Mouse (Mus musculus): Measurements from ENCODE around the gene Prss41. TPM values are rescaled to one million over a fixed set of nuclear protein-coding genes. Genes with fewer than 3 reads are reported as not detected.

The Prss41 gene
- polyA plus RNA-seq, 1 experiment from 2014 or later = 1.0 TPM

DNA sequence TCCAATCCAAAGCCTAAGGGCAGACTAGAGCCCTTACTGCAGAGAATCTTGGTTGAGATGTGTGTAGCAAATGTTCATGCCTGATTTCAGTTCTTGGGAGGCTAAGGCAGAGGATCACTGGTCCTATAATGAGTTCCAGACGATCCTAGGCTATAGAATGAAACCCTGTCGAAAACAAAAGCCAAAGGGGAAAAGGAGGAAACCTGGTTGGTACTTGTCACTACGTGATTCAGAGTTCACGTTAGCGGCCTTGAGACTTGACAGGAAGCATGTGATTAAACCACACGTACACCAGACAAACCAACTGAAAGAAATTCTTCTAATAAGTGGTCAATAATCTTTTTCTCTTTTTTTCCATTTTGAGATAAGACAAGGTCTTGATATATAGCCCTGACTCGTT lies 46.7 kb downstream of the Prss41 start:
- H3K27me3 ChIP-seq (ENCODE audit: insufficient read depth, low read length) = no peaks in the 10 kb centered on the region
- TF ChIP-seq CTCF (IDR thresholded peaks at IDR 0.05; ENCODE audit: low read depth) = no peak
- H3K27ac ChIP-seq (ENCODE audit: low read depth) = no peak overlapping the region
- ATAC-seq (ENCODE audit: insufficient read depth) (no peak), DNase-seq (no peak)
- no peak overlapping the region for H3K4me2 ChIP-seq
- no peak overlapping the region for H3K4me3 ChIP-seq (ENCODE audit: low read depth, low read length)
- H3K4me1 ChIP-seq (ENCODE audit: insufficient read depth) = no peaks in the 10 kb centered on the region
- no peak overlapping the region for H3K9ac ChIP-seq
- H3K36me3 ChIP-seq (ENCODE audit: insufficient read depth) = no peaks in the 10 kb centered on the region
- 67% methylated on average over 7 of the region's 7 CpGs for whole genome bisulfite sequencing
- H3K9me3 ChIP-seq (ENCODE audit: low read depth, low read length) = no peaks in the 10 kb centered on the region

DNA sequence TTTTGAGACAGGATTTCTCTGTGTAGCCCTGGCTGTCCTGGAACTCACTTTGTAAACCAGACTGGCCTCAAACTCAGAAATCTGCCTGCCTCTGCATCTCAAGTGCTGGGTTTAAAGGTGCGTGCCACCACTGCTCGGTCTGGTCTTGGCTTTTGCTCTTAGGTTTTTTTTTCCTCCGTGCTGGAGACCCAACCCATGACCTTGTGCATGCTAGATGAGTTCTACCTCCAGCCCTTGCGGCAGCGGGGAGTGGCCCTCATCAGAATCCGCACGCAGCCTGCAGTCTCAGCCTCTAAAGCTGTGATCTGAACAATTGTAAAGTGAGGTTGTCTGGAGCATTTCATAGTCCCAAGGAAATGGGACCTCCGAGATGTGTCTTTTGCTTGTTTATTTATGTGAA lies 48.6 kb downstream of the Prss41 start:
- no peak for TF ChIP-seq CTCF (IDR thresholded peaks at IDR 0.05; ENCODE audit: low read depth)
- 92% methylated on average over 8 of the region's 8 CpGs for WGBS

DNA sequence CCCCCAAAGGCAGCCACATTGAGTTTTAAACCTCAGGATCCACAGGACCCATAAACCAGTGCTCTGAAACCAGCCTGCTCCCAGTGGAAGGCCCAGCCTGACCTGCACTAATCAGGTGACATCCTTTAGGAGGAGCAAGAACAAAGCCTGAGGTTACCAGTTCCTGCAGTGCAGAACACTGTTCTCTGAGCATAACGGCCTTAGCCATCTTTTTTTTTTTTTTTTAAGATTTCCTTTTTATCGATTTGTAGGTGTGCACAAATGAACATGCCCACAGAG lies 53.0 kb downstream of the Prss41 start:
- 43% methylated on average over 2 of the region's 2 CpGs for WGBS
- no peak for DNase-seq
- no peak for TF ChIP-seq CTCF (IDR thresholded peaks at IDR 0.05; ENCODE audit: low read depth)
- Histone ChIP-seq H3K4me3 (ENCODE audit: low read depth, low read length) (peak overlapping the region; percentile 44), H3K36me3 (ENCODE audit: insufficient read depth) (no peaks in the 10 kb centered on the region), H3K27ac (ENCODE audit: low read depth) (peak overlapping the region; percentile 86; the same call in 1 of the 2 replicates), H3K4me1 (ENCODE audit: insufficient read depth) (0 out of 2 replicates have a peak, but pooled peaks cover 5% of the 10 kb centered on the region), H3K9me3 (ENCODE audit: low read depth, low read length) (no peaks in the 10 kb centered on the region), H3K9ac (peak overlapping the region; percentile 82), H3K27me3 (ENCODE audit: insufficient read depth, low read length) (no peaks in the 10 kb centered on the region), H3K4me2 (peak overlapping the region; percentile 75)
- ATAC-seq (ENCODE audit: insufficient read depth) = no peak

More for the DNA sequence above, 48.6 kb downstream of the Prss41 start:
- DNase-seq (no peak), ATAC-seq (ENCODE audit: insufficient read depth) (no peak)
- Histone ChIP-seq H3K27me3 (ENCODE audit: insufficient read depth, low read length) (no peaks in the 10 kb centered on the region), H3K9ac (no peak overlapping the region), H3K36me3 (ENCODE audit: insufficient read depth) (no peaks in the 10 kb centered on the region), H3K9me3 (ENCODE audit: low read depth, low read length) (no peaks in the 10 kb centered on the region), H3K4me1 (ENCODE audit: insufficient read depth) (no peaks in the 10 kb centered on the region), H3K4me2 (no peak overlapping the region), H3K4me3 (ENCODE audit: low read depth, low read length) (no peak overlapping the region), H3K27ac (ENCODE audit: low read depth) (no peak overlapping the region)

DNA sequence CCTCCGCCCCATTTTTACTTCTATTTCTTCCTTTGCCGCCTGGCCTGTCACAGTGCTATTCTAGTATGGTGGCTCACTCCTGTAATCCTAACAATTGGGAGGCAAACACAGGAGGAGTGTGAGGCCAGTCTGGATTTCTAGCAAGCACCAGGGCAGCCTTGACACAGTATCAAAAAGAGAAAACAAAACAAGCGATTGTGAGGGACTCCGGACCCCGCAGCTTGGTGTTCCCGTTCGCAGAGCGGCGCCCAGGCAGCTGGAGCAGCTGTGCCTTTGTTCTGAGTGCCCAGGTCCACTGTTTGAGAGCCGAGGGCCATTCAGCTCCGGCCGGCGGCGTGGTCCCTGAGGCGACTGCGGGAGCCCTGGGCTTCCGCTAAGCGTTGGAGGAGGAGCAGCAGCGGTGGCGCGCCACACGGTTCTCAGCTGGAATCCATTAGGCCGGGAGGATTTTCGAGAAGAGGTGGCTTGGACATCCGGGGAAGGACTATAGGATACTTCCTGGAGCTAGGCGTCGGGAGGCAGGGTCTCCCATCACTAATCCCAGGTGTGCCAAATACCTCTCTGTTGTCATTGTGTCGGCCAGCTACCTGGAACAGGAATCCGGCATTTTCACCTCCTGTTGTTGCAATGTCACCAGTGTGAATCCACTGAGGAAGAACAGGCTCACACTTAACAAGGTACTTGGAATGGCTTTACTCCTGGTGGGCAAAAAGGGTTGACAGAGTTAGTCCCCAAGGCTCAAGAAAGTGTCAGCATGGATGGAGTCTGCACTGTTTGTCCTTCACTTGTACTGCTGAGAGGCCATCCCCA lies 53.5 kb downstream of the Prss41 start, which contains the start of gene Srrm2:
TSS of gene Srrm2 (plus strand) at position 264 of the 810 bp plus-strand sequence.
- no peaks in the 10 kb centered on the region for H3K27me3 ChIP-seq (ENCODE audit: insufficient read depth, low read length)
- H3K4me2 ChIP-seq = peak within 1 kb of the TSS; percentile 75
- peak; percentile 68 for ATAC-seq (ENCODE audit: insufficient read depth)
- peak; percentile 82 for DNase-seq
- H3K4me3 ChIP-seq (ENCODE audit: low read depth, low read length) = peak within 1 kb of the TSS; percentile 44
- 2% methylated on average over 29 of the region's 29 CpGs for WGBS
- H3K9ac ChIP-seq = peak within 1 kb of the TSS; percentile 82
- 0 out of 2 replicates have a peak, but pooled peaks cover 5% of the 10 kb centered on the region for H3K4me1 ChIP-seq (ENCODE audit: insufficient read depth)
- peak within 1 kb of the TSS; percentile 86 for H3K27ac ChIP-seq (ENCODE audit: low read depth)
- no peaks in the 10 kb centered on the region for H3K9me3 ChIP-seq (ENCODE audit: low read depth, low read length)
- TF ChIP-seq CTCF (IDR thresholded peaks at IDR 0.05; ENCODE audit: low read depth) = no peak
- no peaks in the 10 kb centered on the region for H3K36me3 ChIP-seq (ENCODE audit: insufficient read depth)

DNA sequence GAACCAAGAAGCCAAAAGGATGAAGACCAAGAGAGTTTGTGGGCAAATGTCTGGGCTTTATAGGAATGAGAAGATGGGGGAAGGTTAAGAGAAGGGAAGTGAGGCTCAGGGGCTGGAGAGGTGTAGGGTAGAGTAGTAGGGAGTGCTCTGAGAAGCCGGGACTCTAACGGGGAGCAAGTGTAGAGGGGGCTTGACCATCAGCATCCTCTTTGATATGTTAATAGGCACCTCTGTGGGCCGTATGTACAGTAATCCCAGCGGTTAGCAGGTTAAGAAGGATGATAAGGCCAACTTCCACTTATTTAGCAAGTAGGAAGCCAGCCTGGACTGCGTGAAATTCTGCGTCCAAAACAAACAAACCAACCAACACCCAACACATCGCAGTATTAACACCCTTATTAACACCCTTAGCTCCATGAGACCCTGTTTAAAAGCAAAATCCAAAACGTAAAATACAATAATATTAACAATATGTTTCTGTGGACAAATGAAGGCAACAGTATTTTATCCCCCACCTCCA lies 54.2 kb downstream of the Prss41 start:
- Histone ChIP-seq H3K27me3 (ENCODE audit: insufficient read depth, low read length) (no peaks in the 10 kb centered on the region), H3K9me3 (ENCODE audit: low read depth, low read length) (no peaks in the 10 kb centered on the region), H3K9ac (peak overlapping the region; percentile 82), H3K4me3 (ENCODE audit: low read depth, low read length) (peak overlapping the region; percentile 44), H3K4me2 (peak overlapping the region; percentile 75), H3K36me3 (ENCODE audit: insufficient read depth) (no peaks in the 10 kb centered on the region), H3K4me1 (ENCODE audit: insufficient read depth) (0 out of 2 replicates have a peak, but pooled peaks cover 5% of the 10 kb centered on the region), H3K27ac (ENCODE audit: low read depth) (peak overlapping the region; percentile 86; the same call in 1 of the 2 replicates)
- DNase-seq = peak; percentile 13
- TF ChIP-seq CTCF (IDR thresholded peaks at IDR 0.05; ENCODE audit: low read depth) = no peak
- no peak for ATAC-seq (ENCODE audit: insufficient read depth)
- 17% methylated on average over 8 of the region's 8 CpGs for WGBS

DNA sequence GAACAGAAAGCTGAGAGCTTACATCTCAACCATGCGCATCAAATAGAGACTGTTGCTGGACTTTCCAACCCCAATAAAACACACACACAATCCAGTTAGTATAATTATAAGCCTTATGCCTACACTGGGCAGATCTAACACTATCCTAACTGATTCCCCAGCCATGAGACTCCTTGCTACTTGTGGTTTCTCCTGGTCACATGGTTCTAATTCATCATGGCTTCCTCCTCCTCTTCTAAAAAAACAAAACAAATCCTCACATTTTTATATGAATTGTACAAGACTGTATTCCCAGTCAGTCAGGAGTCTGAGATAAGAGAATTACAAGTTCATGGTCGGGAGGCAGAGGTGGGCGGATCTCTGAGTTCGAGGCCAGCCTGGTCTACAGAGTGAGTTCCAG lies 55.0 kb downstream of the Prss41 start:
- Histone ChIP-seq H3K27me3 (ENCODE audit: insufficient read depth, low read length) (no peaks in the 10 kb centered on the region), H3K9me3 (ENCODE audit: low read depth, low read length) (no peaks in the 10 kb centered on the region), H3K4me1 (ENCODE audit: insufficient read depth) (0 out of 2 replicates have a peak, but pooled peaks cover 5% of the 10 kb centered on the region), H3K36me3 (ENCODE audit: insufficient read depth) (no peaks in the 10 kb centered on the region), H3K4me2 (no peak overlapping the region), H3K4me3 (ENCODE audit: low read depth, low read length) (no peak overlapping the region), H3K27ac (ENCODE audit: low read depth) (no peak overlapping the region), H3K9ac (no peak overlapping the region)
- no peak for DNase-seq
- WGBS = 85% methylated on average over 4 of the region's 4 CpGs
- no peak for ATAC-seq (ENCODE audit: insufficient read depth)
- no peak for TF ChIP-seq CTCF (IDR thresholded peaks at IDR 0.05; ENCODE audit: low read depth)

Small RNA genes within 50 kb of the gene (microRNA-seq; reads per million reads assigned to microRNA genes)
- gene Mir5125 (ENCODE audit: borderline number of aligned reads) = 1.9 reads per million

Other genes with a start within 250 kb of the Prss41 start
- 12.3 and 15.6 TPM in 2 replicates for gene Zfp13, start 244.7 kb downstream of the Prss41 start, polyA plus RNA-seq (2014; fragmentation: Nextera tagmentation; extraction: Ambion mirVana)
- gene Zscan10, start 243.3 kb downstream of the Prss41 start, polyA plus RNA-seq (2014; fragmentation: Nextera tagmentation; extraction: Ambion mirVana) = 0.53 and 0.74 TPM in 2 replicates
- gene Mmp25, start 198.9 kb downstream of the Prss41 start, polyA plus RNA-seq (2014; fragmentation: Nextera tagmentation; extraction: Ambion mirVana) = 0.31 and 0.86 TPM in 2 replicates
- gene Bicdl2, start 183.7 kb downstream of the Prss41 start, polyA plus RNA-seq (2014; fragmentation: Nextera tagmentation; extraction: Ambion mirVana) = 1.3 and 1.9 TPM in 2 replicates
- gene Hcfc1r1, start 170.6 kb downstream of the Prss41 start, polyA plus RNA-seq (2014; fragmentation: Nextera tagmentation; extraction: Ambion mirVana) = 63.8 and 71.1 TPM in 2 replicates
- 47.4 and 49.6 TPM in 2 replicates for gene Thoc6, start 170.3 kb downstream of the Prss41 start, polyA plus RNA-seq (2014; fragmentation: Nextera tagmentation; extraction: Ambion mirVana)
- 21.6 and 24.0 TPM in 2 replicates for gene Tnfrsf12a, start 166.7 kb downstream of the Prss41 start, polyA plus RNA-seq (2014; fragmentation: Nextera tagmentation; extraction: Ambion mirVana)
- 207 and 219 TPM in 2 replicates for gene Cldn6, start 164.9 kb downstream of the Prss41 start, polyA plus RNA-seq (2014; fragmentation: Nextera tagmentation; extraction: Ambion mirVana)
- 5.1 and 6.2 TPM in 2 replicates for gene Cldn9, start 160.1 kb downstream of the Prss41 start, polyA plus RNA-seq (2014; fragmentation: Nextera tagmentation; extraction: Ambion mirVana)
- 0.17 TPM in 1 of 2 replicates, not detected in the other for gene 1520401A03Rik, start 121.4 kb downstream of the Prss41 start, polyA plus RNA-seq (2014; fragmentation: Nextera tagmentation; extraction: Ambion mirVana)
- 68.4 and 79.0 TPM in 2 replicates for gene Pkmyt1, start 117.8 kb downstream of the Prss41 start, polyA plus RNA-seq (2014; fragmentation: Nextera tagmentation; extraction: Ambion mirVana)
- 35.8 TPM in 2 replicates for gene Paqr4, start 103.3 kb downstream of the Prss41 start, polyA plus RNA-seq (2014; fragmentation: Nextera tagmentation; extraction: Ambion mirVana)
- not detected in 2 replicates for gene Kremen2, start 98.3 kb downstream of the Prss41 start, polyA plus RNA-seq (2014; fragmentation: Nextera tagmentation; extraction: Ambion mirVana)
- 64.9 and 73.4 TPM in 2 replicates for gene Flywch1, start 72.6 kb downstream of the Prss41 start, polyA plus RNA-seq (2014; fragmentation: Nextera tagmentation; extraction: Ambion mirVana)
- gene Flywch2, start 58.1 kb downstream of the Prss41 start, polyA plus RNA-seq (2014; fragmentation: Nextera tagmentation; extraction: Ambion mirVana) = 28.4 and 29.3 TPM in 2 replicates
- gene Srrm2, start 53.6 kb downstream of the Prss41 start, polyA plus RNA-seq (2014; fragmentation: Nextera tagmentation; extraction: Ambion mirVana) = 429 and 491 TPM in 2 replicates
- 1,057 and 1,075 TPM in 2 replicates for gene Elob, start 15.0 kb downstream of the Prss41 start, polyA plus RNA-seq (2014; fragmentation: Nextera tagmentation; extraction: Ambion mirVana)
- gene Prss33, start 8.1 kb downstream of the Prss41 start, polyA plus RNA-seq (2014; fragmentation: Nextera tagmentation; extraction: Ambion mirVana) = not detected in 2 replicates
- not detected in 2 replicates for gene Prss32, start 317 bp downstream of the Prss41 start, polyA plus RNA-seq (2014; fragmentation: Nextera tagmentation; extraction: Ambion mirVana)
- not detected in 2 replicates for gene Prss21, start 23.9 kb upstream of the Prss41 start, polyA plus RNA-seq (2014; fragmentation: Nextera tagmentation; extraction: Ambion mirVana)
- 1.0 TPM in 1 of 2 replicates, not detected in the other for gene Dcpp1, start 36.7 kb upstream of the Prss41 start, polyA plus RNA-seq (2014; fragmentation: Nextera tagmentation; extraction: Ambion mirVana)
- gene Dcpp2, start 36.7 kb upstream of the Prss41 start, polyA plus RNA-seq (2014; fragmentation: Nextera tagmentation; extraction: Ambion mirVana) = not detected in 2 replicates
- 2.2 TPM in 2 replicates for gene Dcpp3, start 73.3 kb upstream of the Prss41 start, polyA plus RNA-seq (2014; fragmentation: Nextera tagmentation; extraction: Ambion mirVana)
- not detected in 2 replicates for gene Sbp, start 97.5 kb upstream of the Prss41 start, polyA plus RNA-seq (2014; fragmentation: Nextera tagmentation; extraction: Ambion mirVana)
- not detected in 2 replicates for gene Sbpl, start 111.1 kb upstream of the Prss41 start, polyA plus RNA-seq (2014; fragmentation: Nextera tagmentation; extraction: Ambion mirVana)
- gene Prss30, start 136.4 kb upstream of the Prss41 start, polyA plus RNA-seq (2014; fragmentation: Nextera tagmentation; extraction: Ambion mirVana) = 0.20 TPM in 1 of 2 replicates, not detected in the other
- 2.1 TPM in 2 replicates for gene Prss22, start 153.9 kb upstream of the Prss41 start, polyA plus RNA-seq (2014; fragmentation: Nextera tagmentation; extraction: Ambion mirVana)
- 0.20 and 0.24 TPM in 2 replicates for gene Prss27, start 194.0 kb upstream of the Prss41 start, polyA plus RNA-seq (2014; fragmentation: Nextera tagmentation; extraction: Ambion mirVana)
- gene Kctd5, start 229.3 kb upstream of the Prss41 start, polyA plus RNA-seq (2014; fragmentation: Nextera tagmentation; extraction: Ambion mirVana) = 64.4 and 69.6 TPM in 2 replicates